Mouse (Mus musculus): ENCODE measurements around the gene Spsb1. TPM values are rescaled to one million over a fixed set of nuclear protein-coding genes. Genes with fewer than 3 reads are reported as not detected.

The Spsb1 gene
- polyA plus RNA-seq, 2 experiments: 0.23 to 0.46 TPM

DNA sequence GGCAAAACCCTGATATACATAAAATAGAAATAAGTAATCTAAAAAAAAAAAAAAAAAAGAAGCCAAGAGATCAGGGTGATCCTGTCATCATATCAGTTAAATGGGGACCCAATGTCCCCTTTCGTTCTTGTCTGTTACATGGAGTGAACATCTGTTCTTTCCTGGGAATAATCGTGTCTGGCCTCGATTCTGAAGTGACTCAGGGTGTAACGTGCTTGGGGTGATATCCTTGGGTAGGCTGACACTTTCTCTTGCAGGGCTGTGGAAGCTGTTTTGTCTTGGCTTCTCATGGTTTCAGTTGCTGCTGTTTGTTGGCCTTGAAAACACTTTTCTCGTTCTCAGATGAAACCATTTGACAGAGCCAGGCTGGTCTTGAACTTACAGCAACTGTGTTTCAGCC lies 105.8 kb downstream of the Spsb1 start:
- TF ChIP-seq CTCF (IDR thresholded peaks at IDR 0.05; ENCODE audit: low read depth): no peak
- no peak for TF ChIP-seq EP300 (IDR thresholded peaks at IDR 0.05; ENCODE audit: low read depth)
- H3K4me2 ChIP-seq (ENCODE audit: low read depth): no peak overlapping the region
- H3K4me1 ChIP-seq (replicated peaks; ENCODE audit: control insufficient read depth in 2 of 2, insufficient read depth in 2 of 2, low read length in 1 of 2): no peaks in the 10 kb centered on the region; a peak in 1 of 4 replicates
- H3K27me3 ChIP-seq (ENCODE audit: control insufficient read depth, insufficient read depth, low read length): no peaks in the 10 kb centered on the region
- WGBS (ENCODE audit: insufficient replicate concordance): 57% methylated on average over 5 of the region's 5 CpGs
- no peak for DNase-seq (ENCODE audit: low read depth in 3 of 3, low spot score in 3 of 3)
- H3K9me3 ChIP-seq (ENCODE audit: control insufficient read depth, low read length): no peaks in the 10 kb centered on the region
- H3K27ac ChIP-seq: no peak overlapping the region
- ATAC-seq (ENCODE audit: insufficient read depth): no peak
- H3K36me3 ChIP-seq (replicated peaks; ENCODE audit: control insufficient read depth, insufficient read depth, low read depth): no peaks in the 10 kb centered on the region
- H3K9ac ChIP-seq (replicated peaks): no peak overlapping the region
- no peak overlapping the region for H3K4me3 ChIP-seq (ENCODE audit: insufficient read depth in 1 of 2, low read depth in 2 of 2, low read length in 2 of 2)

DNA sequence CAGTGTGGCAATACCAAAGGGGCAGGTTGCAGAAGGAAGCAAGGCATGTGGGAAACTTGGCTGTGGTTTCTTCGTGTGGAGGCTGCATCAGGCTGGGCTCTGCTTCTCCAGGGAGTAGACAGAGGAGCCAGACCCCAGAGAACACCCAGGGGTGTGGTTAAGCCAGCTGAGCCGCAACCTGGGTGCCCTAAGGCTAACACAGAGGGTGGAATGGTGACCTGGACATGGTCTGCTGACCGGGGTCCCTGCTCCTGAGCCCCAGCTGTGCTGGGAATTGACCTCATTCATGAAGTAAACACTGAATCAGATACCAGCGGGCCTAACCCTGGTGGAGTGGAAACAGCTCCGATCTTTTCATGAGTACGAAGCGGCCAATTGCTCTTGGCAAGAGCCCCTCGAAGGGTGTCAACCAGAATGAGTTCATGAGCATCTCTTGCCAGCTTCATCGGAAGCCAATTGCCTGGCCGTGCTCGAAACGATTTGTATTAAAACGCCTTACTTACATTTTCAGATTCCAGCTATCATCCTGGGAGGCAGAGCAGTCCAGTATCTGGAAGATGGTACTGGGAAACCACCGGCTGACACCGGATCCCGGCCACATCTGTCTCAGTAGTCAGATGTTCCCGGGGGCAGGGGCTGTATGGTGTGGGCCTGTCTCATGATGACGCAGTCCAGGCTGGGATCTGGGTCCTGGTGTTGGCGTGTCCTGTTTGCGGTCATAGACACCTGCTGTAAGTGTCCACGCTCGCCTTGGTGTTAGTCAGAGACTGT lies 107.8 kb downstream of the Spsb1 start:
- ATAC-seq (ENCODE audit: insufficient read depth) (no peak), DNase-seq (ENCODE audit: low read depth in 3 of 3, low spot score in 3 of 3) (no peak)
- 68% methylated on average over 22 of the region's 22 CpGs for WGBS (ENCODE audit: insufficient replicate concordance)

More for the DNA sequence above, 107.8 kb downstream of the Spsb1 start:
- Histone ChIP-seq H3K4me2 (ENCODE audit: low read depth) (no peak overlapping the region), H3K27ac (no peak overlapping the region), H3K9ac (replicated peaks) (no peak overlapping the region), H3K9me3 (ENCODE audit: control insufficient read depth, low read length) (no peaks in the 10 kb centered on the region), H3K27me3 (ENCODE audit: control insufficient read depth, insufficient read depth, low read length) (no peaks in the 10 kb centered on the region), H3K4me1 (replicated peaks; ENCODE audit: control insufficient read depth in 2 of 2, insufficient read depth in 2 of 2, low read length in 1 of 2) (no peaks in the 10 kb centered on the region), H3K36me3 (replicated peaks; ENCODE audit: control insufficient read depth, insufficient read depth, low read depth) (no peaks in the 10 kb centered on the region), H3K4me3 (ENCODE audit: insufficient read depth in 1 of 2, low read depth in 2 of 2, low read length in 2 of 2) (no peak overlapping the region)
- TF ChIP-seq CTCF (IDR thresholded peaks at IDR 0.05; ENCODE audit: low read depth) (no peak), EP300 (IDR thresholded peaks at IDR 0.05; ENCODE audit: low read depth) (no peak)

Other genes starting within 250 kb of the Spsb1 start
- gene Tmem201, start 217.0 kb downstream of the Spsb1 start, polyA plus RNA-seq (2012; rRNA removed): 7.2 and 8.6 TPM in 2 replicates
- 3.5 and 4.1 TPM in 2 replicates for gene Tmem201, start 217.0 kb downstream of the Spsb1 start, polyA plus RNA-seq (2014; fragmentation: Nextera tagmentation; extraction: Ambion mirVana)
- 3.3 and 4.8 TPM in 2 replicates for gene Slc25a33, start 180.8 kb downstream of the Spsb1 start, polyA plus RNA-seq (2012; rRNA removed)
- 7.8 and 9.8 TPM in 2 replicates for gene Slc25a33, start 180.8 kb downstream of the Spsb1 start, polyA plus RNA-seq (2014; fragmentation: Nextera tagmentation; extraction: Ambion mirVana)
- gene H6pd, start 54.0 kb upstream of the Spsb1 start, polyA plus RNA-seq (2012; rRNA removed): 8.3 and 9.6 TPM in 2 replicates
- gene H6pd, start 54.0 kb upstream of the Spsb1 start, polyA plus RNA-seq (2014; fragmentation: Nextera tagmentation; extraction: Ambion mirVana): 7.9 and 9.1 TPM in 2 replicates
- gene Gpr157, start 132.3 kb upstream of the Spsb1 start, polyA plus RNA-seq (2012; rRNA removed): 0.25 and 0.31 TPM in 2 replicates
- 0.05 and 0.08 TPM in 2 replicates for gene Gpr157, start 132.3 kb upstream of the Spsb1 start, polyA plus RNA-seq (2014; fragmentation: Nextera tagmentation; extraction: Ambion mirVana)
- gene Slc2a5, start 164.2 kb upstream of the Spsb1 start, polyA plus RNA-seq (2012; rRNA removed): 0.08 and 0.19 TPM in 2 replicates
- gene Slc2a5, start 164.2 kb upstream of the Spsb1 start, polyA plus RNA-seq (2014; fragmentation: Nextera tagmentation; extraction: Ambion mirVana): 0.18 and 0.43 TPM in 2 replicates
- gene Slc2a7, start 193.9 kb upstream of the Spsb1 start, polyA plus RNA-seq (2012; rRNA removed): 0.04 TPM in 1 of 2 replicates, not detected in the other
- 0.24 TPM in 1 of 2 replicates, not detected in the other for gene Slc2a7, start 193.9 kb upstream of the Spsb1 start, polyA plus RNA-seq (2014; fragmentation: Nextera tagmentation; extraction: Ambion mirVana)
- 0.02 and 0.17 TPM in 2 replicates for gene Car6, start 246.3 kb upstream of the Spsb1 start, polyA plus RNA-seq (2012; rRNA removed)
- 0.09 TPM in 1 of 2 replicates, not detected in the other for gene Car6, start 246.3 kb upstream of the Spsb1 start, polyA plus RNA-seq (2014; fragmentation: Nextera tagmentation; extraction: Ambion mirVana)

Data from liver, embryonic 14.5 days (tissue).